Mouse (Mus musculus): ENCODE measurements around the gene Vmn1r44.
"Not testable (repeated sequence)": the region's sequence is repeated elsewhere in the genome, so short reads cannot be mapped to it uniquely, and the experiment has no call there.

The Vmn1r44 gene

DNA sequence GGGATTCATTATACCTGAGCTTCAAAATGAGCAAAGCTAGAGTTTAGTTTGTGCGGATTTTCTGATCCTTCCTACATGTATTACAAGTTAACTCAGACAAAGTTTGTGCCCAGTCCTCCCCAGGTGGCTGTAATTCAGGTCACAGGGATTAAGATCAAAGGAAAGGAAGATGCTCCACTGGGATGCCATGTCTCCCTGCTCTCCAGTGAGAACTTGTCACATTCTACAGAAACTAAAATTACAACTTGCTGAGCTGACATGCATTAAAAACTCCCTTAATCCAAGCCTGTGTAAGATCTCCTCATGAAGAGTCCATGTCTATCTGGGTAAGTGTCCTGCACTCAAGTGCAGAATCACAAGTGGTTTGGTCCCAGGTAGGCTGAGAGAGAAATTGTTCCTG is at the start of gene Vmn1r44:
Vmn1r44 (plus strand) TSS at position 301 of the 400 bp plus-strand sequence.
- DNase-seq (ENCODE audit: low spot score), result no peak

DNA sequence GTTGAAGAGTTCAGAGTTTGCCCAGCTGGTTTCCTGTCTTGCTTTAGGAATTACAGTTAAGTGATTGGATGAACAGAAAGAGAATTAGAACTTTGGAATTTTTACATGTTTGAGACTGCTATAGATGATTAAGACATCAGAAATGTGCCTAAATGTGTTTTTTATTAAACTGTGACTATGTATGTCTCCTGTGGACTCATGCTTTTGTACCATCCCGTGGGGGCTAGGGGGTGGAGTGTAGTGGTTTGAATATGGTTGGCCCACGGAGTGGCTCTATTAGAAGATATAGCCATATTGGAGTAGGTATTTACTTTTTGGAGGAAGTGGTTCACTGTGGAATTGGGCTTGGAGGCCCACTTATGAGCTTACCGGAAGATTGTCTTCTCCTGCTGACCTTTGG is 25.9 kb upstream of the Vmn1r44 start:
- DNase-seq (ENCODE audit: low spot score), result no peak

DNA sequence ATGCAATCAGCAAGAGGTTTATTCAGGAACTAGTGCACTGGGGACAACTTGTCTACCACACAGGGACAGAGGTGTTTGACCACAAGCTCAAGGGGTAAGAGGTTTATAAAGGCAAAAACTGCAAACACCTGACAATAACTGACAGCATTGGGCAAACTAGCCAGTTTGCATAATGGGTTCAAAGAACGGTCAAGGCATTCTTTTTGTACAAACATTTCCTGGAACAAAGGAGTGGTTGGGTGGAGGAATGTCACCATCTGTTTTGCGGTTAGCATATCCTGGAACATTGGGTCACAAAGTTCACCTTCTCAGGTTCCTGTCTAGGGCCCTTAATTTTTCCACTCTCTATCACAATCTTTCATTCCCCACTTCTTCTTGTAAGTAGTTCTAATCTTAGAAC is 23.6 kb upstream of the Vmn1r44 start:
- no peak for DNase-seq (ENCODE audit: low spot score)

DNA sequence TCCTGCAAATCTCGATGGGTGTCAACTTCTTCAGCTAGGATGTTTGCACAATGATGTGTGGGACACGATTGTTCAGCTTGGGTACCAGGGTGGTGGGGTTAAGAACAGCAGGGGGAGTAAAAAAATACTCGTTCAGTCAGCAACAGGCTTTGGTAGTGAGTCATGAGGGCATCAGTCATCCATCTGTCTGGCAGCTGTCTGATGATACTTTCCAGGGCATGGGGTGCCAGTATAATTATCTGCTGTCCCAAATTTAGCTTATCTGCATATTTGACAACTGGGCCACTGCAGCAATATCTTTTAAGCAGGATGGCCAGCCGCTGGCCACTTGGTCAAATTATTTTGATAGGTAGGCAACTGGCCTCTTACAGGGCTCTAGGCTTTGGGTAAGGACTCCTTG is 19.7 kb upstream of the Vmn1r44 start:
- no peak for DNase-seq (ENCODE audit: low spot score)

DNA sequence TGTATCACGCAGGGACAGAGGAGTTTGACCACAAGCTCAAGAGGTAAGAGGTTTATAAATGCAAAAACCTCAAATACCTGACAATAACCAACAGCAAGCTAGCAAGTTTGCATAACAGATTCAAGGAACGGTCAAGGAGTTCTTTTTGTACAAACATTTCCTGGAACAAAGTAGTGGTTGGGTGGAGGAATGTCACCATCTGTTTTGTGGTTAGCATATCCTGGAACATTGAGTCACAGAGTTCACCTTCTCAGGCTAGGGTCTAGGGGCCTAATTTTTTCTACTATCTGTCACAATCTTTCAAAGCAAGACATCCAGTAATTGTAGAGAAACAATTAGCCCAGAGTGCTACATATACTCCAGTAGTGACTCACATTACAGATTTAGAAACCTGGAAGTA is 16.2 kb upstream of the Vmn1r44 start:
- DNase-seq (ENCODE audit: low spot score), result no peak

DNA sequence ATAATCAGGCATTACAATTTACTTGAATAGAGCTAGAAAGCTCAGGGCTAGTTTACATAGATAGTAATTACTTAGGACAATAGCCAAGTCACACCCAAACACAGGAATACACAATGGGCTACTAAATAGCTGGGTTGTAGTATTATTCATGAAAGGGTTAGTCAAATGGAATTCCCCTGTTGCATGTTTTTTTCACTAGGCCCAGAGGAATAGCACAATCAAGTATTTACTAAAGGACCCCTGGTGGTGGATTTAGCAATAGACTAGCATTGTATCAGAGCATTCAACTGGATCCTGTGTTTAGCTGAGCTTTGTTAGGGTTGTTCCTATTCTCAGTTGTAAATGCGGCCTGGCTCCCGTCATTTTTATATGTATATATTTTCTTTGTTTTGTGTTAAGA is 15.5 kb upstream of the Vmn1r44 start:
- no peak for DNase-seq (ENCODE audit: low spot score)

DNA sequence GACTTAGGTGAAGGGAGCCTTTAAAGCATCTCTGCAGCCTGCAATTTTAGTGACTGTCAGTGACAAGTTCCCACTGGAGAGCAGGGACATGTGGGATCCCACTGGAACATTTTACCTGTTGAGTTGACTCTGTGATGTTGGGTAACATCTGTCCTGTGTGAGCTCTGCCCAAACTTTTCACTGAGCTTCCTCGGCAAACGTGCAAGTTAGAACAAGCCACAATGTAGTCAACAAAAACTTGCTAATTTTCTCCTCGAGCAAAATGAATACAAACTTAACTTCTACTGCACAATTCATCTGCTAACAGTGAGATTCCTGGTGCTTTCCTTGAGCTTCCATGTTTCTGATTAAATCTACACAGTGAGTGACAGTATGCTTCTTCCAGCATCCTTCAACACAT is 7.1 kb upstream of the Vmn1r44 start, which contains the start of the genes Vmn1r42 and Vmn1r43:
Vmn1r42 (minus strand) TSS at position 101 of the 400 bp plus-strand sequence.
Vmn1r43 (minus strand) TSS at position 101 of the 400 bp plus-strand sequence.
- not testable (repeated sequence) for DNase-seq (ENCODE audit: low spot score)

DNA sequence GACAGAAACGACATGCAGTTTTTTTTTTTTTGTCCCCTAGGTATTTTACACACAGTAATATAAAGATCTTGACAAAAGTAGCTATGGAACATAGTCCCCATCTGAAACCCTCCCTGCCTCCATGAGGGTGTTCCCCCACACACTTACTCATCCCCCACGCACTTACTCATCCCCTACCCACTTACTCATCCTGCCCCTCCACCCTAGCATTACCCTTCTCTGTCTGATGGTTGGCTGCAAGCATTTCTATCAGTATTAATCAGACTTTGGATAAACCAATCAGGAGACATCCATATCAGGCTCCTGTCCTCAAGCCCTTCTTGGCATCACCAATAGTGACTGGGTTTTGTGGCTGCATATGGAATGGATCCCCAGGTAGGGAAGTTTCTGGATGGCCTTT is 6.5 kb upstream of the Vmn1r44 start:
- DNase-seq (ENCODE audit: low spot score), result no peak

DNA sequence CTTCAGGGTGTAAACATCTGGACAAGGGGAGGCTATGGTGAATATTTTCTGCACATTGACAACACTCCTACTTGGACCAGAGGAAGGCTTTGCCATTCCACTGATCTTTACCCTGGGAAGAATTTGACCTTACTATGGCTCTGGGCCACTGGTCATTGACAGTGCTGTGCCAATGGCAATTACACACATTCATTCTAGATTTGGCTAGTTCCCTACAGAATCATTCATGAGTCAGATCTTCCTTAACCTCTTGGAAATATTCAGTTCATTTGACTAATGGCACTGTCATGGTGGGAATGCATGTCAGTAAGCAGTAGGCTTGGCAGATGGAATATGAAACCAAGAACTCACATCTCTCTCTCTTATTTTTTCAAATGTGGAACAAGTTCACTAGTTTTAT is 2.6 kb upstream of the Vmn1r44 start:
- DNase-seq (ENCODE audit: low spot score), result no peak

DNA sequence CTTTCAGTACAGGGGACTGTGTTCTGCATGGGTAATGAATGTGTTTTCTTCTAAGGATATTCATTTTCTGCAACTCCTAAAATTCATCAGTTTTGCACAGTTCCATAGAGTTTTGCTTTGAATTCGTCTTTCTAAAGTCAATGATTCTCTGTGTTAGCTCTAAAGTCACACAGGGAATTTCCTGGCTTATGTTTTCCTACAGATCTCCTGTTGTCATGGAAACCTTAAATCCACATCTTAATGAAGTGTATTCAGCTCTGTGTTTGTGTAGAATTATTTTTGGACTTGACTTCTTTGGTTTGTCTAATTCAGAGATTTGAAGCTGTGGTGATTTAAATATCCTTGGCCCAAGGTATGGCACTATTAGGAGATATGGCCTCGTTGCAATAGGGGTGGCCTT is 352 bp downstream of the Vmn1r44 start:
- DNase-seq (ENCODE audit: low spot score), result no peak

DNA sequence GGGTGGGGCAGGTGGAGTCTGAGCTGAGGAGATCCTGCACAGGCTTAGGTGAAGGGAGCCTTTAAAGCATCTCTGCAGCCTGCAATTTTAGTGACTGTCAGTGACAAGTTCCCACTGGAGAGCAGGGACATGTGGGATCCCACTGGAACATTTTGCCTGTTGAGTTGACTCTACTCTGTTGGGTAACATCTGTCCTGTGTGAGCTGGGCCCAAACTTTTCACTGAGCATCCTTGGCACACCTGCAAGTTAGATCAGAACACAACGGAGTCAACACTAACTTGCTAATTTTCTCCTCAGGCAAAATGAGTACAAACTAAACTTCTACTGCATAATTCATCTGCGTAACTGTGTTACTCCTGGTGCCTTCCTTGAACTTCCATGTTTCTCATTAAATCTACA is 57.0 kb downstream of the Vmn1r44 start, which contains the start of gene Vmn1r45:
Vmn1r45 (minus strand) TSS at position 101 of the 400 bp plus-strand sequence.
- DNase-seq (ENCODE audit: low spot score), result not testable (repeated sequence)

DNA sequence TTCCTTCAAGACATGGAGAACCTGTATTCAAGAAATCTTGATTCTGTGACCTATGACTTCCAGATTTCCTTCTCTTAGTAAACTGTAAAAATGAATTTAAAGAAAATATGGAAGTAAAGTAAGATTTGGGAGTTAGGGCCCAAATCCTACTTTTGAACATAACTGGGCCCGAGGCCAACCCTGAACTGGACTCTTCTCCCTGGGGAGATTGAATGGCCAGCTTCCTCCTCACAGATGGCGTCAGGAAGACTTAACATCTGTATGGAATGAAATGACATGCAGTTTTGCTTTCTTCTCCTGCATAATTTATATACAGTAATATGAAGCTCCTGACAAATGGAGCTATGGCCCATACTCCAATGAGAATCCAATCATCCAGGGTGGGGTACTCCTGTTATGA is 57.5 kb downstream of the Vmn1r44 start:
- no peak for DNase-seq (ENCODE audit: low spot score)

Measured in ovary, postnatal 14 days (tissue).